Mouse (Mus musculus) adrenal gland, postnatal 10 days (tissue): ENCODE measurements around the gene Fkbp1a. TPM values are rescaled to one million over a fixed set of nuclear protein-coding genes. Genes with fewer than 3 reads are reported as not detected.

Experiments
- DNase-seq: peaks from one replicate; pipeline ENCODE4 v3.0.0; 2021; ENCODE audit warnings: mixed read lengths
- total RNA-seq, 2 experiments: library from RNA; stranded (reverse); gene quantifications; 2 replicates each; pipeline ENCODE4 v1.2.3; 2021

Fkbp1a gene
- total RNA-seq, 2 experiments from 2014 or later: 265 to 283 TPM

GRCm38 (mm10) chr2:151609974-151610373, 67.7 kb downstream of the Fkbp1a start:
- DNase-seq: peak; percentile 58

Other genes starting within 250 kb of the Fkbp1a start
- gene 4921509C19Rik, start 66.3 kb upstream of the Fkbp1a start, total RNA-seq: not detected
- gene Nsfl1c, start 48.3 kb upstream of the Fkbp1a start, total RNA-seq: 100 to 1,000 TPM; 100 to 114 TPM
- 1 to 10 TPM; 2.2 to 2.3 TPM for gene Sdcbp2, start 30.1 kb downstream of the Fkbp1a start, total RNA-seq
- 1 to 10 TPM; 6.2 to 9.1 TPM for gene Snph, start 90.1 kb downstream of the Fkbp1a start, total RNA-seq
- gene Rad21l, start 126.0 kb downstream of the Fkbp1a start, total RNA-seq: not detected
- 1 to 10 TPM; 1.1 to 3.7 TPM for gene Tmem74b, start 159.5 kb downstream of the Fkbp1a start, total RNA-seq
- 10 to 100 TPM; 37.2 to 40.5 TPM for gene Psmf1, start 201.7 kb downstream of the Fkbp1a start, total RNA-seq